Mouse (Mus musculus): ENCODE data around the gene Slc7a15. TPM values are rescaled to one million over a fixed set of nuclear protein-coding genes. Genes with fewer than 3 reads are reported as not detected.
A peak's percentile ranks its signal among the peaks of the same experiment; 100 is the strongest.

Gene Slc7a15
- polyA plus RNA-seq, 1 experiment from 2014 or later: not detected

DNA sequence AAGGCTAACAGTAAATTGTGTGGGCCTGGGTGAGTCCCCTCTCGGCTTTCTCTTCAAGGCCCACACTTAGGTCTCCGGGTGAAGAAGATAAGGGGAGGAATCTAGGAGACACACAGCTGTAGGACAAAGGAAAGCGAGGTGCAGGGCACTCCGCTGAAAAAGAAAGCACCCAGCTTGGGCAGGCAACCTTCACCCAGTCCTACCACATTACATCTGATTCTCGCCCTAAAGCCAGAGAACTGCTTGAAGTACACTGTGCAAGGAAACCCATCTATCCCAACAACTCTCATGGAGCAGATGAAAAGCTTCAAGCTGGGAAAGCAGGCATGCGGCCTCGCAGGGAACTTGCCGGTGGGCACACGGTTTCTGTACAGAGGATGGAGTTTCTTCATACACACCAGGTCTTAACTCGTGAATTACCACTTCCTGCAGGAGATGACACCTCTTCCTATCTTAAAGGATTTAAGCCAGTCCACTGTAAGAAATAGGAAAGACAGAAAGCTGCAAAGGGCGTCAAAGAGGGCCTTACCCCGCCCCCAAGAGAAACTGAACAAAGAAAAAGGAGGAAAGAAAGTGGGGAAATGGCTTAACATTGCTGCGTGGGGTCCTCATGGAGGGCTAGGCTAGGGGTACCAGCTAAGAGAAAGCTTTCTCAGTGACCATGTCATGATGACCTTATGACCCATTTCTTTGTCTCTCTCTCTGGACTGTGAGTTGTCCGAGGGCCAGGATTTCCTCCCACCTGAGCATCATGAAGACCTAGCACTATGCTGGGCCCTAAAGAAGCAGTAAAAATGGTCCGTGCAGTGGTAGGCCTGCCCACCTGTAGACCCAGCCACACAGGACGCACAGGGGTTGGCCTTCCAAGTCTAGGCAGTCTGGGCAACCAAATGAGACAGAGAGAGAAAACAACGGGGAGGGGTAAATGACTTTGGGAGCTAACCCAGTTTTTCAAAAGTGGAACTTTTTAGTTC, 98.0 kb downstream of the Slc7a15 start:
- 41% methylated on average over 17 of the region's 17 CpGs for WGBS
- H3K4me2 ChIP-seq: peak overlapping the region; percentile 84
- no peaks in the 10 kb centered on the region for H3K9me3 ChIP-seq
- peak overlapping the region; percentile 100 for H3K27ac ChIP-seq (replicated peaks)
- no peaks in the 10 kb centered on the region for H3K27me3 ChIP-seq
- H3K4me1 ChIP-seq (replicated peaks): peaks cover 33% of the 10 kb centered on the region
- ATAC-seq (ENCODE audit: low FRiP score, low read depth): no peak
- H3K9ac ChIP-seq: peak overlapping the region; percentile 64
- no peaks in the 10 kb centered on the region for H3K36me3 ChIP-seq
- H3K4me3 ChIP-seq: peak overlapping the region; percentile 86

DNA sequence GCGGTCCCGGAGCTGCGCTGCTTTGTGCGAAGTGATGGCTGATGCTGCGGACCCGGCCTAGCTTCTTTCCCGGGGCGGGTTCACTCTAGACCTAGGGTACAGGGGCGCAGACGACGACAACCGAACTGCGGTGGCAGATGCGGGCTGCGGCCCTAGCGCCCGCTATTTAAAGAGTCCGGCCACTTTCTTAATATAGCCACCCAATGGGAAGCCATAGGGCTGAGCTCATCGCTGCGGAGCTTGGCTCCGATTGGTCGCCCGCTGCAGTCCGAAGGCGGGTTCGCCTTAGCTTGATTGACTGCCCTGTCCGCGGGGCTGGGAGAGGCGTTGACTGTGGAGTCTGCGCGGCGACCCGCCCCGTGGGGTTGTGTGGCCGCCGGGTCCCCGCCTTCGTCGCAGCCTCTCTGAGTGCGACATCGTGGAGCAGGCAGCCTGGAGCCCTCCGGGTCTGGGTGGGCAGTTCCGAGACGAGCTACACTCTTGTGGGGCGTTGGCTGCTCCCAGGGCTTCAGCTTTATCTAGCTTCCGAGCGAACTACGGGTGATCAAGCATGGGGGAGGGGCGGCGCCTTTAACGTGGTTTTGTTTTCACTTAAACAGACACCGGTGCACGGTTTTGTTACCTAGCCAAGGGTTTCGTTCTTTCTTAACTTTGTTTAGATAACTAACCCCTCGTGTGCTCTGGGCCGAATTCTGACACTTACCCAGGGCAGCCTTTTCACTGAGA, 98.8 kb downstream of the Slc7a15 start, which contains the start of gene Rhob:
TSS of gene Rhob (minus strand) at position 139 of the 726 bp plus-strand sequence.
- under 1% methylated on average over 56 of the region's 56 CpGs for WGBS
- H3K9me3 ChIP-seq: no peaks in the 10 kb centered on the region

DNA sequence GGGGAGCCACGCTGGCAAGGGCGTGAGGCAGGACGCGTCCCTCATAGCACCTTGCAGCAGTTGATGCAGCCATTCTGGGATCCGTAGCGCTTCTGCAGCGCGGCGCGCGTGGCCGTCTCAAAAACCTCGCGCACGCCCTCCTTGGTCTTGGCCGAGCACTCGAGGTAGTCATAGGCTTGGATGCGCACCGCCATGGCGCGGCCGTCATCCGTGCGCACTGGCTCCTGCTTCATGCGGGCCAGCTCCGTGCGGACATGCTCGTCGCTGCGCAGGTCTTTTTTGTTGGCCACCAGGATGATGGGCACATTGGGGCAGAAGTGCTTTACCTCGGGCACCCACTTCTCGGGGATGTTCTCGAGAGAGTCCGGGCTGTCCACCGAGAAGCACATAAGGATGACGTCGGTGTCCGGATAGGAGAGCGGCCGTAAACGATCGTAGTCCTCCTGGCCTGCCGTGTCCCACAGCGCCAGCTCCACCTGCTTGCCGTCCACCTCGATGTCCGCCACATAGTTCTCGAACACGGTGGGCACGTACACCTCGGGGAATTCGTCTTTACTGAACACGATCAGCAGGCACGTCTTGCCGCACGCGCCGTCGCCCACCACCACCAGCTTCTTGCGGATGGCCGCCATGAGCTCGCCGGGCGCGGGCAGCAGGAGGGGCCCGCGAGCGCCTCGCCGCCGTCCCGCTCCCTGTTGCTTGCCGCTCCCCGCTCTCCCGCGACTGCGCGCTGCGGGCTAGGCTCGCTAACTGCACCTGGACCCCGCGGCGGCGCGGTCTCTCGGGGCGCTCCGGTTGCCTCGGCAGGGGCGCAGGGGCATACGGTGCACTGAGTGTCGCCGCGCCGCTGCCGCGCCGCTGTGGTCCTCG, 99.6 kb downstream of the Slc7a15 start:
- H3K9me3 ChIP-seq: no peaks in the 10 kb centered on the region
- H3K9ac ChIP-seq: peak overlapping the region; percentile 98
- under 1% methylated on average over 97 of the region's 99 CpGs for WGBS
- H3K27me3 ChIP-seq: no peaks in the 10 kb centered on the region
- H3K4me3 ChIP-seq: peak overlapping the region; percentile 86
- peak overlapping the region; percentile 100 for H3K27ac ChIP-seq (replicated peaks)
- H3K4me2 ChIP-seq: peak overlapping the region; percentile 84
- no peaks in the 10 kb centered on the region for H3K36me3 ChIP-seq
- peaks cover 36% of the 10 kb centered on the region for H3K4me1 ChIP-seq (replicated peaks)
- ATAC-seq (ENCODE audit: low FRiP score, low read depth): peak; percentile 72

More for the DNA sequence above, 98.8 kb downstream of the Slc7a15 start, which contains the start of gene Rhob:
- H3K36me3 ChIP-seq: no peaks in the 10 kb centered on the region
- peak; percentile 98 for ATAC-seq (ENCODE audit: low FRiP score, low read depth)
- H3K4me1 ChIP-seq (replicated peaks): peaks cover 36% of the 10 kb centered on the region
- peak within 1 kb of the TSS; percentile 86 for H3K4me3 ChIP-seq
- H3K27me3 ChIP-seq: no peaks in the 10 kb centered on the region
- peak within 1 kb of the TSS; percentile 84 for H3K4me2 ChIP-seq
- H3K27ac ChIP-seq (replicated peaks): peak within 1 kb of the TSS; percentile 100
- H3K9ac ChIP-seq: peak within 1 kb of the TSS; percentile 98

DNA sequence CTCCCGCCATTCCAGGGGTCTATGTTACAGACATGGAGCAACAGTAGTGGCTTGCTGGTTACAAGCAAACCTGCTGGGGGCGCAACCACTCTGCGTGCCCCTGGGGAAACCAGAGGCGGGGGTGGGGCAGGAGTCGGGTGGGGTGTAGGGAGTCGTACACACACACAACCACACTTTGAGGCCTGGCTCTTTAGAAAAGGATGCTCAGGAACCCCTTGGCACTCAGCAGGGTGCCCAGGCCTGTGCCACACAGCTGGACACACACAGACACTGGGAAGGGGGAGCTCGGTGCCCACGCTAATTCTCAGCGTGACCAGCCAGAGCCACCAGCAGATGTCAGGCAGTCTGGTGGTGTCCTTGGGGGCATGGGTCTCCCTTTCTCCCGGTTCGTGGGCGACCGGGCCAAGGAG, 100.3 kb downstream of the Slc7a15 start:
- Histone ChIP-seq H3K4me1 (replicated peaks) (peaks cover 36% of the 10 kb centered on the region), H3K4me2 (peak overlapping the region; percentile 84), H3K27ac (replicated peaks) (peak overlapping the region; percentile 100), H3K9ac (peak overlapping the region; percentile 98), H3K36me3 (no peaks in the 10 kb centered on the region), H3K9me3 (no peaks in the 10 kb centered on the region), H3K4me3 (peak overlapping the region; percentile 86), H3K27me3 (no peaks in the 10 kb centered on the region)
- ATAC-seq (ENCODE audit: low FRiP score, low read depth): 0 out of 2 replicates have a peak, but pooled peaks have one; percentile 0
- WGBS: 0% methylated on average over 12 of the region's 13 CpGs

DNA sequence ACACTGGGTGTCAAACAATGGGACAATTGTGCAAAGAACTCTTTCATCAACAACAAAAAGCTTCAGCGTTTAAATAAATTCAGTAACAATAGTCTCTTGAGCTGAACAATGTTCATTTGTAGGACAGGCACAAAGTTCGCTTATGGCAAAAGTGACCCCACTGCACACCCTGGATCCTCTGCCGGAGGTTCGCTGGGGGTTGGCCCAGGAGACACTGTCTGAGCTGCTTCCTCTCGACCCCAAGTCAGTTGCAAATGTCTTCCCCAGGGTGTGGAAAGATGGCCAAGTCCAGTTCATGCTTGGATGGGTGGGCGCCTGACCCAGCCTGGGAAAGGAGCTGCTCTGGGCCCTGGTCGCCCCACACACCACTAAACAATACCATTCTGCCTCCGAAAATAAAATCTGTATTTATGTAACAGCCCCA, 100.7 kb downstream of the Slc7a15 start:
- no peaks in the 10 kb centered on the region for H3K9me3 ChIP-seq
- H3K27ac ChIP-seq (replicated peaks): peak overlapping the region; percentile 100
- peaks cover 36% of the 10 kb centered on the region for H3K4me1 ChIP-seq (replicated peaks)
- ATAC-seq (ENCODE audit: low FRiP score, low read depth): no peak
- peak overlapping the region; percentile 98 for H3K9ac ChIP-seq
- H3K4me2 ChIP-seq: peak overlapping the region; percentile 84
- H3K36me3 ChIP-seq: no peaks in the 10 kb centered on the region
- peak overlapping the region; percentile 86 for H3K4me3 ChIP-seq
- 3% methylated on average over 8 of the region's 8 CpGs for WGBS
- H3K27me3 ChIP-seq: no peaks in the 10 kb centered on the region

DNA sequence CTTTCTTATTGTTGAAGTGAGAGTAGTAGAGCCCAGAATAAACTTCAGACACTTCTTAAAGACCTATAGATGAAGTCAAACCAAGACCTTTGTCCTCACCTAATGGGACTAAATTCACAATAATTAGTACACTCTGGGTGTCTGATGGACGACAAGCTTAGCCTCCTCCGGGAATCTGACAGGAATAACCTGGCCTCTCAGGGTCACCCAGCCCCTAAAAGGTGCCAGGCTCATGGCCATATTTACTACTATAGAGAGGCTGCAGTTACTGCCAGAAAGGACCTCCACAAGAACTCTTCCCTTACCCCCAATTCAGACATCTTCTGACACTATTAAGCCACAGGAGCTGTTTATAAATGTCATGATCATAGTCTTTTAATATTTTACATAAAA, 101.6 kb downstream of the Slc7a15 start:
- peak overlapping the region; percentile 84 for H3K4me2 ChIP-seq
- H3K27me3 ChIP-seq: no peaks in the 10 kb centered on the region
- peaks cover 36% of the 10 kb centered on the region for H3K4me1 ChIP-seq (replicated peaks)
- no peak for ATAC-seq (ENCODE audit: low FRiP score, low read depth)
- 11% methylated on average over 2 of the region's 2 CpGs for WGBS
- peak overlapping the region; percentile 98; the same call in 1 of the 2 replicates for H3K9ac ChIP-seq
- H3K36me3 ChIP-seq: no peaks in the 10 kb centered on the region
- no peak overlapping the region for H3K27ac ChIP-seq (replicated peaks)
- peak overlapping the region; percentile 86 for H3K4me3 ChIP-seq
- no peaks in the 10 kb centered on the region for H3K9me3 ChIP-seq

DNA sequence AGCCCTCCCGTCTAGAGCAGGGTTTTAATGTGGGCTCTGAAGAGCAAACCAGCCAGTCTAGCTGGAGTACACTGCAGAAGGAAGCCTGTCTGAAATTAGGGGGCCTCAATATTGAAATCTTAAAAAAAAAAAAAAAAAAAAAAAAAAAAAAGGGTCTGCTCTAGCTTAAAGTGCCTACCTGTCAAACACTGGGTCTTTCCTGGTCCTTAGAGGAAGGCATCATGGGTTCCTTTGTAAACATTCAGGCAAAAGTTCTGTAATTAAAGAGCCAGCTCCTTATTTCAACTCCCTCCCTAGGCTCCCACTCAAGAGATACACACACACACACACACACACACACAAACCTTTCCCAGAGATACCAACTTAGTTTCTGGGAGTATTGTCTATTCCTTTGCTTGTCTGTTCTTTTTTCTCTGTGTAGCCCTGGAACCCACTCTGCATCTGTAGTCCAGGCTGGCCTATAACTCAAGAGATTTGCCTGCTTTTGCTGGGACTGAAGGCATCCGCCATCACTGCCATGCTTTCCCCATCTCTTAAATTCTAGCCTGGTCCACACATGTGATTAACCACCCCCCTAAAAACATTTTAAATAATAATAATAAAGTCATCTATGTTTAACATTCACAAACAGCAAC, 102.1 kb downstream of the Slc7a15 start:
- peaks cover 36% of the 10 kb centered on the region for H3K4me1 ChIP-seq (replicated peaks)
- no peaks in the 10 kb centered on the region for H3K36me3 ChIP-seq
- peak overlapping the region; percentile 84 for H3K4me2 ChIP-seq
- H3K27me3 ChIP-seq: no peaks in the 10 kb centered on the region
- H3K4me3 ChIP-seq: peak overlapping the region; percentile 86
- WGBS: 41% methylated on average over 2 of the region's 2 CpGs
- ATAC-seq (ENCODE audit: low FRiP score, low read depth): no peak
- peak overlapping the region; percentile 3 for H3K9ac ChIP-seq
- no peaks in the 10 kb centered on the region for H3K9me3 ChIP-seq
- H3K27ac ChIP-seq (replicated peaks): peak overlapping the region; percentile 60

DNA sequence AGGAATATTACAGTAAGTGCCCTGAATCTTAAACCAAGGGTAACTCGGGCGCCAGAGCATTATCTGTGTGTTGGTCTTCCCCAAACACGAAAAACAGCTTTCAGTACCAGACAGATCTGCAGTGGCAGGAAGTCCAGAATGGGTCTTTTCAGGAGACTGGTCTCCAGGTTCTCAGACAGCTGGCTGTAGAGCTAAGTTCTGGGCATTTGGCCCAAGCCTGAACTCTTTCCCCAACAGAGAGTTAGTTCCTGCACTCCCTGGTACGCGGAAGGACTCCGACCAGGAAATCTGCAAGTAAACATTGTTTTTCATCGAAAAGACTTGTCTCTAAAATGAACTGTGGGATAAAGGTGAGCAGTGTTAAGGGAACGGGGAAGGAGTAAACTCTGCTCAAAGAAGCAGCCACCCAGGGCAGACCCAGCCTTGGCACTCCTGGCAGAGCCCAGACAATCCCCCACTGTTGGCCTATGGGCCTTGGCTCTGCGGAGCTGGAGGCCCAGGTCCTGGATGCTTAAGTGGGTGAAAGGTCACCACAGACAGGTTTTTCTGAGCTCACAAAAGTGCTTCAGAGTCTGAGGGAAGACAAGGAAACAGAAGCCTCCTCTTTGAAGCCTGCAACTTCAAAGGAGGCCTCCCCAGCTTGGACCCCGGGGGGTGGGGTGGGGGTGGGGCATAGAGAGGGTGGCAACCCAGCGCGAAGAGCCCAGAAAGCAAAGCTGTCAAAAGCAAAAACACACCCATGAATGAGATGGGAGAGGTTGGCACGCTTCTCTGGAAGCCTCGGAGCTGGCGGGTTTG, 102.8 kb downstream of the Slc7a15 start:
- Histone ChIP-seq H3K4me3 (peak overlapping the region; percentile 86), H3K9ac (peak overlapping the region; percentile 3; the same call in 1 of the 2 replicates), H3K4me2 (peak overlapping the region; percentile 84), H3K9me3 (no peaks in the 10 kb centered on the region), H3K27me3 (no peaks in the 10 kb centered on the region), H3K4me1 (replicated peaks) (peaks cover 30% of the 10 kb centered on the region), H3K36me3 (no peaks in the 10 kb centered on the region), H3K27ac (replicated peaks) (peak overlapping the region; percentile 60)
- ATAC-seq (ENCODE audit: low FRiP score, low read depth): no peak
- WGBS: 20% methylated on average over 15 of the region's 15 CpGs

DNA sequence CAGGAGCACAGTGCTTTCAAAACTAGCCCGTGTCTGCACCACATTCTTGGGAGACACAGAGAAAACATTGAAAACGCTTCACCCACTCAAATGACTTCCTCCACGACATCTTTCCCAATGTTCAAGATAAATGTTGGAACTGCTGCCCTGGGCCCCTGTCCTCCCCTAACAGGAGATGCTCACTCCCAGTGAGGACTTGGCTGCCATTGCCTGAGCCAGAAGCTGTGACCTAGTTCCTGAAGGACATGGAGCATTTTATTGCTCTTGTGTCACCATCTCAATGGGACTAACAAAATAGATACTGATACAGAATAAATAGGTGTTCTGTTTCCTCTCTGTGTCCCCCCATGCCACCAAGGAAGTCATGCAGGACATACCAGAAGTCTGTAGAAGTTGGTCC, 104.2 kb downstream of the Slc7a15 start:
- Histone ChIP-seq H3K36me3 (no peaks in the 10 kb centered on the region), H3K4me2 (no peak overlapping the region), H3K4me1 (replicated peaks) (peaks cover 22% of the 10 kb centered on the region), H3K4me3 (no peak overlapping the region), H3K9ac (no peak overlapping the region), H3K27me3 (no peaks in the 10 kb centered on the region), H3K9me3 (no peaks in the 10 kb centered on the region), H3K27ac (replicated peaks) (no peak overlapping the region)
- WGBS: 92% methylated on average over 3 of the region's 3 CpGs
- no peak for ATAC-seq (ENCODE audit: low FRiP score, low read depth)

DNA sequence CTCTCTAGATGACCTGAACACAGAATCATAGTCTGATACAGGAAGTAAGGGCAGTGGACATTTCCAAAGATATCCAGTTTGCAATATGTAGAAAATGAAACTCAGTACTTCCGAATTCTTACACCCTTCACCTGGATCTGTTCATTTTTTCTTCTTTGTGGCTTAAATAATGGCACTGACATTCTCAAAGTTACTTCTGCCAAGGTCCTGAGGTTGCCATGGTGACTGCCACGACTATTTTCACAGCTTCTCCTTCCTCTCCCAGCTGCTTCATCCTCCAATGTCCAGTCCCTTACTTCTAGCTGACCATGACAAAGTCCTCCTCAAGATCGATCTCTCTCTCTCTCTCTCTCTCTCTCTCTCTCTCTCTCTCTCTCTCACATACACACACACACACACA, 105.5 kb downstream of the Slc7a15 start:
- no peaks in the 10 kb centered on the region for H3K27me3 ChIP-seq
- no peak overlapping the region for H3K4me3 ChIP-seq
- H3K9ac ChIP-seq: no peak overlapping the region
- no peak overlapping the region for H3K27ac ChIP-seq (replicated peaks)
- H3K36me3 ChIP-seq: no peaks in the 10 kb centered on the region
- no peak overlapping the region for H3K4me2 ChIP-seq
- H3K9me3 ChIP-seq: no peaks in the 10 kb centered on the region
- H3K4me1 ChIP-seq (replicated peaks): peaks cover 22% of the 10 kb centered on the region
- no peak for ATAC-seq (ENCODE audit: low FRiP score, low read depth)
- 53% methylated on average over 3 of the region's 3 CpGs for WGBS
